Mouse (Mus musculus): ENCODE results near the gene Gm49396.

The Gm49396 gene

GRCm38 (mm10) chr7:30552102-30553020, 10.8 kb upstream of the Gm49396 start, which contains the start of the genes Hspb6 and Proser3:
Gene Hspb6, plus strand, starts transcription at chr7:30552178.
Gene Proser3, minus strand, starts transcription at chr7:30552299.
- DNase-seq (ENCODE audit: low read depth, low spot score) = peak; percentile 98

GRCm38 (mm10) chr7:30553021-30553589, 10.0 kb upstream of the Gm49396 start:
- no peak for DNase-seq (ENCODE audit: low read depth, low spot score)

- DNase-seq (ENCODE audit: low read depth, low spot score) = no peak
These were observed 9.1 kb upstream of the Gm49396 start for GRCm38 (mm10) chr7:30553810-30554584.

GRCm38 (mm10) chr7:30556894-30557536, 6.1 kb upstream of the Gm49396 start:
- DNase-seq (ENCODE audit: low read depth, low spot score) = no peak

GRCm38 (mm10) chr7:30557901-30558514, 5.1 kb upstream of the Gm49396 start:
- no peak for DNase-seq (ENCODE audit: low read depth, low spot score)

DNA sequence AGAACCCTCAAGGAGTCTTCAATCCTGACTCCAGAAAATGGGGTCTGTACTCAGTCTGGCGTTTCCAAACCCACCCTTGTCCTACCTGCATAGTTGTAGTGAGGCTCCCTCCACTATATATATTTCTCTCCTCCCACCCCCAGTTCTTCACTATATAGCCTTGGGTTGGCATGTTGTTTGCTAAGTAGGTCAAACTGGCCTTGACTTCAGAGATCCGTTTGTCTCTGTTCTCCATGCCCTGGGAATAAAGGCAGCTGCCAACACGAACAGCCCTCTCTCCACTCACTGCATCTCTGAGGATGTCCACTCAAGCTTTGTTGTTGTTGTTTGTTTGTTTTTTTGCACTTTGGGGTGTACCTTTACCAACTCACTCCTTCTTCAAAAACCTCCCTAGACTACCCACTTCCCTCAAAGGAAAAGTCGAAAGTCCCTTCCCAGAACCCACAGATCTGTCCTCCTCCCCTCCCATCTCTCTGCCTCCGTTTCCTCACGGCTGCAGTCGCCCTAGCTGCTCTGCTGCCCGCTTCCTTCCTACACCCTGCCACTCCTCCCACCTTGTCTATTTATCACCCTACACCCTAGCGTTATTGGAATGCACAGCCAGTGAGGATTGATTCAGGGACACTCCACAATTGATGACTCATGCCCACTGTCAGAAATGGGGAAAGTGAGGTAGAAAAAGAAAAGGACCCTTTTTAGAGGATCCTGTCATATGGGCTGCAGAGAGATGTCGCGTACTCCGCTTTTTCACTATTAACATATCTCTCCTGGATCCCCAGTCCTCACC, 4.3 kb upstream of the Gm49396 start:
- no peak for DNase-seq (ENCODE audit: low read depth, low spot score)

GRCm38 (mm10) chr7:30559443-30559954, 3.6 kb upstream of the Gm49396 start, which contains the start of gene Lin37:
Gene Lin37, minus strand, starts transcription at chr7:30559838.
- peak; percentile 98 for DNase-seq (ENCODE audit: low read depth, low spot score)

DNA sequence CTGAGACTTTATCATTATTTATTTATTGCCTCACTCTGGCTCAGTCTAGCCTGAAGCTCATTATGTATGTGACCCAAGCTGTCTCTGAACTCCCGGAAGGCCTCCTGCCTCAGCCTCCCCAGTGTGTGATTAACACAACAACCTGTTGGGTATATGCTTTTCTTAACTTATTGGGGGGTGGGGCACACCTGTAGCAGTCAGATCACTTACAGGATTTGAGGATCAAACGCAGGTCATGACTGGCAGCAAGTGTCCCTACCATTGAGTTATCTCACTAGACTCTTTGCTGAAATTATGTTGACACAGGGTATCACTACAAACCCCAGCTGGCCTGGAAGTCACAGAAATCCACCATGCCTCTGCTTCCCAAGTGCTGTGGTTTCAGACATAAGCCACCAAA, 2.8 kb upstream of the Gm49396 start:
- no peak for DNase-seq (ENCODE audit: low read depth, low spot score)

GRCm38 (mm10) chr7:30562526-30563116, 523 bp upstream of the Gm49396 start:
- DNase-seq (ENCODE audit: low read depth, low spot score) = no peak

GRCm38 (mm10) chr7:30563906-30564280, 749 bp downstream of the Gm49396 start:
- no peak for DNase-seq (ENCODE audit: low read depth, low spot score)

DNA sequence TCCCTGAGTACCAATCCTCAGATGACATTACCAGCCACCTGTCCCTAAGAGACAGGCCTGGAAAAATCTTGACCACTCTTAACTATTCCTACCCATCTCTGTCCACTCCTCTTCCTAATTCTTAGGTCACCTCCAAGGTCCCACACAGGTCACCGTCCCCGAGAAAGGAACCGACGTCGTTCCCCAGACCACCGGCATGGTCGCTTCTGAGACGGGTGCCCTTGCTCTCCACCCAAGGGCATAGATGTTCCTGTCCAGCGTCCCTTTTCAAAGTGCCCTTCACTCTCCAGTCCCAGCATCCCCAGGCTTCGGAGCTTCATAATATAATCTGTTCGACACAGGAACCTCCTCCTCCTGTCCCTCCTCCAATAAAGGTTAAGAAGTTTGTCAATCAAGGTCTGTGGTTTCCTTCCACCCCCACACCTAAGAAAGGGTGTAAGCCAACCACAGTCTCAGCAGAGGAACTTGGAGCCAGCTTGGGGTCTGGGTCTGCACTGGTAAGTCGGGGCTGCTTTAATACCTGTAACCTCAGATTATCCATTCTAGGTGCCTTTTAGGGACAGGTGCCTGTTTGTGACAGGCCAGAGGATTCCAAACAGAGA, 1.9 kb downstream of the Gm49396 start, which contains the start of gene Igflr1:
Gene Igflr1, plus strand, starts transcription at position 458 of the 602 bp plus-strand sequence.
- no peak for DNase-seq (ENCODE audit: low read depth, low spot score)

DNA sequence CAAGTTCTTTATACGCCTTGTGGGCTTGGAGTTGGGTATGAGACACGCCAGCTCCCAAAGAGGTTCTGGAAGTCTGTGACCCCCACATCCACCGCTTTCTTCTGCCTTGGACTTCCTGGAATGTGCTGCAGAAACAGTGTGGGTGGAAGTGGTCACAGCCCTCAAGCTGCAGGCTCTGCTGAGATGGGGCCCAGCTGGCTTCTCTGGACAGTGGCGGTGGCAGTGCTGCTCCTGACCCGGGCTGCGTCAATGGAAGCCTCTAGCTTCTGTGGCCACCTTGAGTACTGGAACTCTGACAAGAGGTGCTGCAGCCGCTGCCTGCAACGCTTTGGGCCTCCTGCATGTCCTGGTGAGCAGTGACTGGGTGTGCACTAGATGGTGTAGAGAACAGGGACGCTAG, 2.9 kb downstream of the Gm49396 start:
- DNase-seq (ENCODE audit: low read depth, low spot score) = no peak

GRCm38 (mm10) chr7:30567555-30567954, 4.4 kb downstream of the Gm49396 start:
- no peak for DNase-seq (ENCODE audit: low read depth, low spot score)

DNA sequence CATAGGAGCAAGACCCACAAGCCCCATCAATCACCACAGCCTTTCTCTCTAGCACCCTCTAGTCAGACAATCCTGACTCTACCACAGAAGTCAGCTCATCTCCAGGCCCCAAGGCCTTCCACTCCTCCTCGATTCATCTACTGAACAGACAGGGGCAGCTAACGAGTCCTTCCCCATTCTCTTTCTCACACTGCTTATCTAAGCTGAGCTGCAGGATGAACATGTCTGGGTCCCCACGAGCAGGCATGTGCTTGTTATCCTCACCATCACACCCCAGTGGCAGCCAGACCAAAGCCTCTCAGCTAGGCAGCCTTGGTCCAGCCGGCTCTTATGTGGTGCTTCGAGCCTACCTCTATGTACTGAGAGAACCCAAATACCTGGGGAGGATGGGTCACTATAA, 9.2 kb downstream of the Gm49396 start:
- no peak for DNase-seq (ENCODE audit: low read depth, low spot score)

DNA sequence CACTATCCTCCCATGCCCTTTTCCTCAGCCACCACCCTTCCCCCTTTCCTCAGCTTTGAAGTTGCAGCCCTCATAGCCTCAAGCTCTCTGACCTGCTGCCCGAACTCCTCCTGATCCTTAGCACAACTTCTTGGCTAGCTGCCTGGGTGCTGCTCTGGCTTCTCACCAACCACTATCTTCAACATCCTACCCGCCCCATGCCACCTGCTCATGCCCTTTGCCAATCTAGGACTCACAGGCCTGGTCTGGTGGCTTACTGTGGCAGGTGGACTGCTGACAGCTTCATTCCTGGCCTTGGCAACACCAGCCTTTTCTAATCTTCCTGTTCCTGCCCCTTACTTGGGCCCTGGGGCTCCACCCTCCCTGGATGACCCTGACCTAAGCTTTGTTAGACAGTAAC, 9.8 kb downstream of the Gm49396 start:
- DNase-seq (ENCODE audit: low read depth, low spot score) = no peak

DNA sequence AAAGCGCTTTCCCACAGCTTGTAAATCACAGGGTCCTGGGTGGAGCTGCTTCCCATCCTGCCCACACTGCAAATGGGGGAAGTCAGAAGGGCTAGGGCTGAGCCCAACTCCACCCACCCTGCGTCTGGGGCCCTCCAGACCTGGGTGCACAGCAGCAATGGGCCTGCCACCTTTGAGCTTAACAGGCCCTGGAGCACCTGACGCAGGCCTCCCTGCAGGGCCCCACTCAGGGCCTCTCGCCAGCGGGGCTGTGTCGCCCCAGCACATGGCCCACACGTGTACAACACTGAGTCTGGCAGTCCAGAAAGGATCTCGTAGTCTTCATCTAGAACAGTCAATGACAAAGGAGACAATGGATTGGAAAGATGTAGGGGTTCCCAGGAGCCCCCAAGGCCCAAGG, 16.8 kb downstream of the Gm49396 start:
- DNase-seq (ENCODE audit: low read depth, low spot score) = no peak

- no peak for DNase-seq (ENCODE audit: low read depth, low spot score)
These were observed 18.4 kb downstream of the Gm49396 start for GRCm38 (mm10) chr7:30581547-30581946.

- DNase-seq (ENCODE audit: low read depth, low spot score) = no peak
These were observed 21.2 kb downstream of the Gm49396 start for GRCm38 (mm10) chr7:30584339-30584738.

GRCm38 (mm10) chr7:30585170-30585569, 22.0 kb downstream of the Gm49396 start:
- no peak for DNase-seq (ENCODE audit: low read depth, low spot score)
